ENCODE assay signal across 27 mouse cellular contexts in genomic region chr8:91557041-91557587, GRCm38 (mm10).
DNase-seq lines count a peak whose midpoint lies in the region; ATAC-seq and TF ChIP-seq lines count a peak whose summit lies in the region.
"Had no signal": no experiment of that assay in that cellular context is flagged by ENCODE, and none has a peak within 500 bp of the region (broad histone marks: within the 10 kb centered on the region; RNA-seq: fewer than 3 reads in every experiment).

No protein-coding gene starts in this region.

- 0 out of 2 replicates have a peak overlapping the region, but pooled peaks have one; percentile 3 for H3K27ac ChIP-seq in gastrocnemius, adult 2 months
- H3K27ac ChIP-seq in lung, embryonic 14.5 days (ENCODE audit: low read depth) = no peak overlapping the region
- H3K27ac ChIP-seq: embryonic facial prominence, embryonic 12.5 days; embryonic facial prominence, embryonic 15.5 days; forebrain, embryonic 12.5 days; hindbrain, embryonic 13.5 days had no signal

- no peak for TF ChIP-seq CTCF in gastrocnemius, adult 2 months (IDR thresholded peaks at IDR 0.05)
- TF ChIP-seq CTCF in lung, embryonic 14.5 days (IDR thresholded peaks at IDR 0.05; ENCODE audit: low read depth) = peak; percentile 18; the same call in 1 of the 2 replicates

- DNase-seq in gastrocnemius, adult 2 months = no peak
- DNase-seq in gastrocnemius, postnatal 4 days (ENCODE audit: low spot score in 2 of 2) = no peak
- no peak for DNase-seq in lung, embryonic 14.5 days
- no peak for DNase-seq in lung, postnatal 36 days
- DNase-seq in adipocyte (ENCODE audit: low spot score) = peak; percentile 32
- peak; percentile 89 for DNase-seq in retina, postnatal 1 day
- no peak for DNase-seq in ovary, adult 18-20 months (ENCODE audit: low spot score)
- DNase-seq: adrenal gland, adult 2 months; adrenal gland, postnatal 14 days; cerebellum, adult 11-12 months; cerebellum, adult 8-10 months; cerebellum, postnatal 14 days; gastrocnemius, postnatal 10 days; gastrocnemius, postnatal 36 days; heart, adult 11 months had no signal

- no peak overlapping the region for H3K4me2 ChIP-seq in lung, embryonic 14.5 days
- H3K4me2 ChIP-seq: embryonic facial prominence, embryonic 12.5 days; embryonic facial prominence, embryonic 15.5 days; forebrain, embryonic 12.5 days; heart, embryonic 11.5 days; hindbrain, embryonic 13.5 days had no signal

- no peak overlapping the region for H3K4me3 ChIP-seq in gastrocnemius, adult 2 months
- H3K4me3 ChIP-seq in lung, embryonic 14.5 days (ENCODE audit: low read depth, low read length) = no peak overlapping the region
- H3K4me3 ChIP-seq: embryonic facial prominence, embryonic 12.5 days; embryonic facial prominence, embryonic 15.5 days; forebrain, embryonic 12.5 days; hindbrain, embryonic 13.5 days had no signal

- H3K9me3 ChIP-seq in lung, embryonic 14.5 days (ENCODE audit: low read depth, low read length) = no peaks in the 10 kb centered on the region
- H3K9me3 ChIP-seq: embryonic facial prominence, embryonic 12.5 days; embryonic facial prominence, embryonic 15.5 days; forebrain, embryonic 12.5 days; hindbrain, embryonic 13.5 days had no signal

- H3K4me1 ChIP-seq in lung, embryonic 14.5 days (ENCODE audit: insufficient read depth) = peaks cover 11% of the 10 kb centered on the region; the same call in 1 of the 2 replicates

- no peaks in the 10 kb centered on the region for H3K27me3 ChIP-seq in lung, embryonic 14.5 days (ENCODE audit: insufficient read depth, low read length)
- H3K27me3 ChIP-seq: embryonic facial prominence, embryonic 12.5 days; embryonic facial prominence, embryonic 15.5 days; hindbrain, embryonic 13.5 days; Patski had no signal

- no peak for ATAC-seq in lung, embryonic 14.5 days (ENCODE audit: insufficient read depth)
- ATAC-seq in erythroid progenitor cell, adult 5-6 weeks (replicated peaks; ENCODE audit: low FRiP score, poor library complexity, severe bottlenecking) = no peak
- ATAC-seq: CD4-positive, CD25-positive, alpha-beta regulatory T cell, adult 4 months; forebrain, embryonic 16.5 days; hindbrain, embryonic 16.5 days; inflammation-experienced regulatory T-cells, adult 6 months; intestine, embryonic 16.5 days; Patski had no signal

- intact Hi-C loops in gastrocnemius, adult 2 months (cut with DNase I) = no loop called here

- 83% methylated on average over 5 of the region's 5 CpGs for WGBS in lung, embryonic 14.5 days

- no peaks in the 10 kb centered on the region for H3K36me3 ChIP-seq in lung, embryonic 14.5 days (ENCODE audit: insufficient read depth)
- H3K36me3 ChIP-seq: embryonic facial prominence, embryonic 12.5 days; embryonic facial prominence, embryonic 15.5 days; forebrain, embryonic 12.5 days; hindbrain, embryonic 13.5 days had no signal

- H3K9ac ChIP-seq in lung, embryonic 14.5 days = no peak overlapping the region
- H3K9ac ChIP-seq: embryonic facial prominence, embryonic 12.5 days; embryonic facial prominence, embryonic 15.5 days; forebrain, embryonic 12.5 days; hindbrain, embryonic 13.5 days had no signal

Comparison
In these comparisons a context has a peak if more than half of its experiments do, and no peak if none do; other contexts are left out.
1. DNase-seq: peak in adipocyte (single experiment) and retina, postnatal 1 day (single experiment); none in gastrocnemius, adult 2 months (single experiment), gastrocnemius, postnatal 4 days (0 of 2), lung, embryonic 14.5 days (single experiment), lung, postnatal 36 days (single experiment) and ovary, adult 18-20 months (single experiment).